Mouse (Mus musculus) ES-E14 (cell line): ENCODE measurements at regions not wholly inside any gene's neighbourhood (a gene's known extent, or its start where the extent isn't known, plus 50 kb on each side); places are given as distances from the start of the nearest gene placed in this dataset.
A peak's percentile ranks its signal among the peaks of the same experiment; 100 is the strongest.

Experiments used
- CHD2 ChIP-seq: IDR thresholded peaks from 2 replicates; pipeline ENCODE4 v1.6.1; 2014; ENCODE audit warnings: mild to moderate bottlenecking, low read depth, low read length, inconsistent platforms
- HCFC1 ChIP-seq: IDR thresholded peaks from 2 replicates; pipeline ENCODE4 v1.6.1; 2012; ENCODE audit warnings: low read length, inconsistent platforms, borderline replicate concordance; ENCODE audit not compliant: insufficient read depth
- MAFK ChIP-seq: IDR thresholded peaks from 2 replicates; pipeline ENCODE4 v1.6.1; 2014; ENCODE audit warnings: mild to moderate bottlenecking, low read depth, low read length, inconsistent platforms; ENCODE audit not compliant: insufficient read depth
- ZC3H11A ChIP-seq: IDR thresholded peaks from 2 replicates; pipeline ENCODE4 v1.6.1; 2012; ENCODE audit warnings: low read depth, mild to moderate bottlenecking, inconsistent platforms, low read length, borderline replicate concordance
- ZNF384 ChIP-seq: IDR thresholded peaks from 2 replicates; pipeline ENCODE4 v1.6.1; 2012; ENCODE audit warnings: low read depth, low read length, inconsistent platforms

- TF ChIP-seq ZNF384 (no peak), ZC3H11A (no peak), CHD2 (no peak), MAFK (peak; percentile 52; the same call in 1 of the 2 replicates), HCFC1 (no peak)
These were observed 61.6 kb upstream of the Eed start for GRCm38 (mm10) chr7:90042364-90042763.
